Mouse (Mus musculus): ENCODE measurements around the gene Bsn.
A peak's percentile ranks its signal among the peaks of the same experiment; 100 is the strongest.
"Not testable (repeated sequence)": the region's sequence is repeated elsewhere in the genome, so short reads cannot be mapped to it uniquely, and the experiment has no call there.

Bsn gene

DNA sequence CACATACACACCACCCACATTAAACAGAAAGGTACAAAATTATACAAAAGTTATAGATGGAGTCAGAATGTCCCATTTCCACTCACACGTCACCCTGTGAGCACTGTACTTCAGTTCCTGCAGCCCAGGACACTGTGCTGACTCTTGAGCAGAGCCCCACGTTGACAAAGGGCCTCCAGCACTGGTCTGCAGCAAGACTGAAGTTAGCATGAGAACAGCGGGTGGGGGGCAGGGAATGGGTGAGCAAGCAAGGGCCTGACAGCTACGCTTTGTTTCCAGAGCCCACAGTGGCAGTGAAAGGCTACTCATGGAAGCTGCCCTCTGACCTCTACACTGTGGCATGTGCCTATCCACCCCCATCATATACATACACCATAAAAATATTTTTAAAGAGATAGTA lies 40.4 kb downstream of the Bsn start:
- DNase-seq (ENCODE audit: low spot score in 2 of 2) = no peak

DNA sequence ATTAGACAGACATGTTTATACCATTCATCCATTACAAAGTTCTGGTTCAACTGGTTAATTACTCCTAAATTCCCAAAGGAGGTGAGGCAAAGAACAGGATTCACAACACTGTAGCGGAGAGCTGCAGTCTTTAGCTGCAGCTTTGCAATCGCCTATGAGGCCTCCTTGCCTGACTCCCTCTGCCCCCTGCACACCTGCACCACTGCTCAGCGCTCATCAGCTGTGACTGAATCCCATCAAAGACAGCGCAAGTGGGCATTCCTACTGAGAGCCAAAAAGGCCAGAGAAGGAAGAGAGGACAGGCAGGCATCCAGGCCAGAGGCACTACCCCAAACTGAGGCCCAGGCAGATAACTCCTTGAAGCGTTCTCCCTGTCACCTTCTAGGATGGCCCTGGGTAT lies 42.6 kb downstream of the Bsn start:
- no peak for DNase-seq (ENCODE audit: low spot score in 2 of 2)

DNA sequence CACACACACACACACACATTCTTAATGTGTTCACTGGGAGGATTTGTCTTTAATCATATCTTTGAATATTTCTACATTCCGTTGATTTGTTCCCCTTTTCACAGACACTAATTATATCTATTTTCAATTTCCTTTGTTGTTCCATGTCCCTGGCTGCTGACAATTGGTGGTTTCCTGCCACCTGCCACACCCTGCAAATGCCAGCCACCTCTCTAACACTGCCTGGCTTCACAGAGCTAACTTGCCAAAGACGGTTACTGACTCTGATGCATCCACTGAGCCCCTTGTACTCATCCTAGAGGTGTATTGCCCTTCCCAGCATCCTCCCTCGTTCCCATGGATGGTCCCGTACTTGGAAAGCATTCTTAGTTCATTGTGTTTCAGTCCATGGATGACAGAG lies 43.7 kb downstream of the Bsn start:
- DNase-seq (ENCODE audit: low spot score in 2 of 2) = peak; percentile 64 to 67

DNA sequence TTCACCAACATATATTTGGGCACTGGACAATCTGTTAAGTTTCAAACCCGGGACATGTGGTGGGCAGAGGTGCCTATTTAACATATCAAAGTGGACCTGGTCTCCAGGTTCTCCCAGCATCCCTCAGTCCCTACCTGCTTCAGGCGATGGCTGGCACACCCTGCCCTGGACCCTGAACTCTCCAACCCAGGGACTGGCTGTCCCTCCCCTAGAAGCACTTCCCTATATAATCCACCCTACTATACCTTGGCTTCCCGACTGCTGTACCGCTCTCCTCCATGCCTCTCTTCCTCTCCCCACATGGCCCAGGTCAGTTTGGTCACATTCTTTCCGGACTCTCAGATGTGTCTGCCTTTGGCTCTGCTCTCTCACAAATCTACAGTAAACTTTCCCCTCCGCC lies 44.4 kb downstream of the Bsn start:
- DNase-seq (ENCODE audit: low spot score in 2 of 2) = no peak

DNA sequence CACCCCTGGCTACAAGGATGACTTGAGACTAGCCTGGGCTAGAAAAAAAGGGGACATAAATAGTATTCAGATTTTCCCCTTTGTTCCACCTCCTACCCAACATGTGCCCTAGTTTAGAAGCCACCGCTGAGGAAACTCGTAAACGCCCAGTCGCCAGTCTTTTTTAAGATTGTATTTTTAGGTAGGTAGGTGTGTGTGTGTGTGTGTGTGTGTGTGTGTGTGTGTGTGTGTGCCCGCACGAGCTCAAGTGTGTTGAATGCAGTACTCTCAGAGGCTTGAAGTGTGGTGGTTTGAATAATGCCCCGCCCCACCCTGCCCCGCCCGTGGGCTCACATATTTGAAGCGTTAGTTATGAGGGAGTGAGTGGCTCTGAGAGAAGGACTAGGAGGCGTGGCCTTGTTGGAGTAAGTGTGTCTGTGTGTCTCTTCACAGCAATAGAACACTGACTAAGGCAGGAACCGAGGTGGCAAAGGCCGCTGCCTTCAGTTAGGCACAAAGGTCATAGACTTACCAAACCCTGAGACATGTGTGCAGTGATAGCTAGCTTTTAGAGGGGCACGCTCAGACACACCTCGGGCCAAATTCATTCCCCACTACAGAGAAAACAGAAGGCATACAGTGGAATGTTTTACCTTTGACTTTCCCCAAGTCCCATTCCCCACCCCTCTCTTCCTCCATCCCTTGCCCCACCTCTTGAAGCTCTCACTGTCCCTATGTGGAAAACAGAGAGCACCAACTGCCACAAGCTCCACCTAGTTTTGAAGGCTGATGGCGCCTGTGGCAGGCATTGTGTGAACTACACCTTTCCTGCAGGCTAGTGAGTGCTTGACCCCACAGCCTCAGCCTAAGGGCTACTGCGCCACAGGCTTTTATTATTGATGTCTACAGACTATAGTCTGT lies 45.6 kb downstream of the Bsn start:
- DNase-seq (ENCODE audit: low spot score in 2 of 2) = peak; percentile 61 to 65

DNA sequence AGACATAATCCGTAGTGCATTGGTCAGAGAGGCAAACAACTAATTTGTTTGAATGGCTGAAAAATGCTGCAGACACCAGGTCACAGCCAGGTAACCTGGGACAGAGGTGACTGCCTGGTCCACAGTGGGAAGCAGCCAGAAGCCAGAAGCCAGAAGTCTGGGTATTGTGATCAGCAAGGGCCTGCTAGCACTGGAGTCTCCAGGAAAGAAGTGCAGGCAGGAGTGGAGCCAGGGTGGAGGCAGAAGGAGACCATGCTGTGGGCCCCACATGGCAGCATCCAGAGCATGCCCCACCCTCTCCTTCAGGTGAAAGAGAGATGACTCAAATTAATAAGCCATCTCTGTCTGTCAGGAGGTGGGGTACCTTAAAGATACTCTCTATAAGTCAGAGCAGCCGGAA lies 46.7 kb downstream of the Bsn start:
- DNase-seq (ENCODE audit: low spot score in 2 of 2) = no peak

DNA sequence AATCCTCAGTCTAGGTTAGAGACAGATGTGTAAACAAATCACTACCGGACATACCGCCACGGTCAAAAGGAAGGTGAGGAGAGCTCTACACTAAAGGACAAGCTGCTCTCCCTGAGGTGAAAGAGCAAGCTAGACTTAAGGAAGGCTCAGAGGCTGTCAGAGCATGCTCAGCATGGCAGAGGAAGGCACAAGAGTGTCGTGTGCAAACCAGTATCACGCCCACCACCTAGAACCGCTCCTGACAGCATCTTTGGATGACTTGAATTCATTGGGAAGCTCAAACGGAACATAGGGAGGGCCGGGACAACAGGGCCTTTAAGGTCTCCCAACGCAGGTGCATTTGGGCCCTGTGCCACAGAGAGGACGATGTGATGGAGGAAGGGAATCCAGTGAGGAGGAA lies 48.8 kb downstream of the Bsn start:
- DNase-seq (ENCODE audit: low spot score in 2 of 2) = no peak

DNA sequence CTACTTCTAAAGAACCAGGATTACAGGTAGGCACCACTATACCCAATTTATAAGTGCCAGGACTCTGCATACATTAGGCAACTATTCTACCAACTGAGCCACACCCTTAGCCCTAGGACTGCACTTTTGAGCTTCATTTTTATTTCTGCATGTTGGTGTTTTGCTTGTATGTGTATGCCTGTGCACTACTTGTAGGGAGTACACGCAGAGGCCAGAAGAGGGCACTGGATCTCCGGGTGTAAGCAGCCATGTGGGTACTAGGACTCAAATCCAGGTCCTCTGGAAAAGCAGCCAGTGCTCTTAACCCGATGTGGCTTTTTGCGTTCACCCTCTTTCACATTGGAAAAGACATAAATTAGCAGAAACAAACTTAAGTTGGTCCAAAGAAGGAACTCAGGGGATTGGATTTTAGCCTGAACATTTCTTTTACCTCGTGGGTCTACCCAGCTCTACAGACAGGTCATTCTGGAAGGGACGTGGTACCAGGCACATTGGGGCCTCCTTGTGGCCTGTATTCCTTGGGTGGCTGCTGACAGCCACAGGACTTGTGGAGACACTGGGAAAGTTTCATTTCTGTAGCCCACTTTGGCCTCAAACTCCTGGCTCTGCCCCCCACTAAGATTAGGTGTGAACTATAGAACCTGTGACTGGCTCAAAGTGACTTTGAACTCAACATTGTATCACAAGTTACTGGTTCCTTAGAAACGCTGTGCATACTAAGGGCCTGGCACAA lies 50.1 kb downstream of the Bsn start:
- no peak for DNase-seq (ENCODE audit: low spot score in 2 of 2)

DNA sequence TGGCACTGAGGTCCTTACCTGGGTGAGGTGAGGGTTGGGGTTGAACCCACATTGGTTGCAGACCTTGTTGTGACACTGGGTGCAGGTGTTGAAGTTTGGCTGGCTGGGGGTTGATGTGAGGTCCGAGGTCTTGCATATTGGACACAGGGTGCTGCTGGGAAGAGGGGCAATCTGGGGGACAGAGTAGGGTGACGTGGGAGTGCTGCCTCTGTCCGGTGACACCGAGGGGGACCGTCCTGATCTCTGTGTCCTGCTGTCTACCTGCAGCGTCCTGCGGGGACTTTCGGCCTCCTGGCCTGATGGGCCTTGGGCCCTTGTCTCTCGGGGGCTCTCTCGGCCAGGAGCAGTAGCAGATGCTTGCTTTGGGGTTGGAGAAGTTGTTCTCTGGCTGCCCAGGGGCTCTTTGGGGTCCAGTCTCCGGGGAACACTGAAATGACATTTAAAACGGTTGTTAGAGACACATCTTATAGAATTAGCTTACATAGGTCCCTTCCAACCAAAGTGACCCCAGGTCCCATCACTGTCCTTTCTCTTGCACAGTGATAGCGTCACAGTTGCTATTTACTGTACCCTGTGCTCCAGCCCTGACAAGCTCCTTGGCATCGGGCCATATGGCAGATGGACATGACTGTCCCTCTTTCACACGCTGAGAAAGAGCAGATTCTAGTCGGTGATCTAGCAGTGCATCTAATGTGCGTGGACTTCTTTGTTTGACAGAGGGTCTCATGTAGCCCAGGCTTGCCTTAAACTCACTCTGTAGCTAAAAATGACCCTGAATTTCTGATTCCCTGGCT lies 50.8 kb downstream of the Bsn start:
- DNase-seq (ENCODE audit: low spot score in 2 of 2) = no peak

DNA sequence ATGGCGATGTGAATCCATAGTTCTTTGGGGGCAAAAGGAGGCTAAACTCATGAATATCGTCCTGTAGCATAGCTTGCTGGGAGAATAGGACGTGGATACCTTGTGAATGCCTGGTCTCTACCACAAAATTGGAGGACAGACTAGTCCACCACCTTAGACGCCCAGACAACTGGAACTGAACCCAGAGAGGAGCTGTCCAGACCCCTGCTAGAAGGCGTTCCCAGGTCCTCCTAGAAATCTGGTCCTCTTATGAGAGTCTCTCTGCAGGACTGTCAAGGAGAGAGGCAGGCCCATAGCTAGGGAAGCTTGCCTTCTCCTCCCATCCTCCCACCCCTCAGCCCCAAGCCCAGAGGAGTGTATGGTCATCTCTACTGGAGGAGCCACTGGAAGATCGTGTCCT lies 52.1 kb downstream of the Bsn start:
- no peak for DNase-seq (ENCODE audit: low spot score in 2 of 2)

DNA sequence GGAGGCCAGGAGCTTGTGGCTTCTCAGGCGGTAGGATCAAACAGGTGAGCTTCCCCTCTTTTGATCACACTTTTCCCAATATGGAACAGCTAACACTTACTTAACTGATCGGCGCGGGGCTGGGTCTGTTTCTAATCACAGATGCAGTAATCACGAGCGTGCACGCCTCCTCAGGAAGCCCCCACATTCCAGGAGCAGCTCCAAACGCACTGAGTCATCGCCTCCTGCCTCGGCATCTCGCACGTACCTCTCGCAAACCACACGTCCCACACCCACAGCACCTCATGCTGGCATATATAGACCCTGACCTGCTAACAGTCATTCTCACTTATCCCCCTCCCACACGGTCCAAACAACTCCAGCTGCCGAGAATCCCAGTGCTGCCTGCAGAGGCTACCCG lies 52.7 kb downstream of the Bsn start:
- DNase-seq (ENCODE audit: low spot score in 2 of 2) = no peak

DNA sequence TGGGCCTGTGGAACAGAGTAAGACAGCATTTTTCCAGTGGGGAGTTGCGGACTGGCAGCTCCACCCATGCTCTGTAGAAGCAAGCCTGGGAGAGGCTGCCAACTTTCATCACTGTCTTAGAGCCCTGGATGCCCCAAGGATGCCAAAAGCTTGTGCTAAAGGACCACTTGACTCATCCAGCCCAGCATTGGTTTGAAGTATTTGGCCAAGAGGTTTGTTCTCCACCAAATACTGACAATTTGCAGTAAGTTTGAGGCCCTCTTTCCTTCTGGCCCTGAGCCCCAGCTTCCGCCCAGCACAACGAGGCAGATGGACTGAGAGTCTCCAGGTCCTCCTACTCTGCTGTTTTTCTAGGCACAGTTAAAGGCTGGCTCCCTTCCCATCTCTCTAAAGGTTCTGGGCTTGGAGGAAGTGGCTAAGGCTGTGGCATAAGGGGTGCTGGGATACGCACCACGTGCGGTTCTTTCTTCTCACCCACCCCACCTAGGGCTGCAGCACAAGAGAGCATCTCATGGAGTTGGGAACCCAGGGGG lies 53.2 kb downstream of the Bsn start:
- DNase-seq (ENCODE audit: low spot score in 2 of 2) = no peak

DNA sequence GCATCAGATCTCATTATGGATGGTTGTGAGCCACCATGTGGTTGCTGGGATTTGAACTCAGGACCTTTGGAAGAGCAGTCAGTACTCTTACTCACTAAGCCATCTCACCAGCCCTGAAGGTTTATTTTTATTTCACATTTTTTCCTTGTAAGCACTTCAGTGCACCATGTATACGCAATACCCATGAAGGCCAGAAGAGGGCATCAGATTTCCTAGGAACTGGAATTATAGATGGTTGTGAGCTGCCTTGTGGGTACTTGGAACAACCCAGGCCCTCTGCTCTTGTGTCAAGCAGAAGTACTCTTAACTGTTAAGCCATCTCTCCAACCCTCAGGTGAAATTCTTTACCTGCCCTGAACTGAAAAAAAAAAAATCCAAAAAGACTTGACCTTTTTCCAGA lies 54.0 kb downstream of the Bsn start:
- DNase-seq (ENCODE audit: low spot score in 2 of 2) = peak; percentile 43 to 56

DNA sequence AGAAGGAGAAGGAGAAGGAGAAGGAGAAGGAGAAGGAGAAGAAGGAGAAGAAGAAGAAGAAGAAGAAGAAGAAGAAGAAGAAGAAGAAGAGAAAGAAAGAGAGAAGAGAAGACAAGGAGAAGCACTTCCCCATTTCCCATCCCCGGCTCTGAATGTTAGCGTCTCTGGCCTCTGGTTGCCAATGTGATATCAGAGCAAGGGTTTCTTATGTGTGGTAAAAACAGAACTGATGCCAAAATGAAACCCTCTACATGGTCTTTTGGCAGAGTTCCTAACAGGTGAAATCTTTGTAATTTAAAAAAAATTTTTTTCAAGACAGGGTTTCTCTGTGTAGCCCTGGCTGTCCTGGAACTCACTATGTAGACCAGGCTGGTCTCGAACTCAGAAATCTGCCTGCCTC lies 54.5 kb downstream of the Bsn start:
- not testable (repeated sequence) for DNase-seq (ENCODE audit: low spot score in 2 of 2)

DNA sequence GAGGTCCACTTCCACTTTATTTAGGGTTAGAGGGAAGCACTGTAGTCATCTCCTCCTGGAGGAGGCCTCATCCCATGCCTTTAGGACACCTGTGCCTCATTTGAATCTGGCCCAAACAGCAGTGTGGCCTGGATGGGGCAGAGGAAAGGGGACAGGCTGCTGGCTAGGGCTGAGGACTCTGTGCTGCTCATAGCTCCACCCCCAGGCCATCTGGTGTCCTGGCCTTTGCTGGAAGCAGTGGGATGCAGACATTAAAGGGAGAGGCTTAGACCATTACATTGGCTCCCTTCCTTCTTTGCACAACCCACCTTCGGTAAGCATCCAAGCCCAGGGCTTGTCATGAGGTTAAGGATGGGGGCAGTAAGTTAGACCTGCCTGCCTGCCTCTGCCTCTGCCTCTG lies 56.7 kb downstream of the Bsn start:
- no peak for DNase-seq (ENCODE audit: low spot score in 2 of 2)

DNA sequence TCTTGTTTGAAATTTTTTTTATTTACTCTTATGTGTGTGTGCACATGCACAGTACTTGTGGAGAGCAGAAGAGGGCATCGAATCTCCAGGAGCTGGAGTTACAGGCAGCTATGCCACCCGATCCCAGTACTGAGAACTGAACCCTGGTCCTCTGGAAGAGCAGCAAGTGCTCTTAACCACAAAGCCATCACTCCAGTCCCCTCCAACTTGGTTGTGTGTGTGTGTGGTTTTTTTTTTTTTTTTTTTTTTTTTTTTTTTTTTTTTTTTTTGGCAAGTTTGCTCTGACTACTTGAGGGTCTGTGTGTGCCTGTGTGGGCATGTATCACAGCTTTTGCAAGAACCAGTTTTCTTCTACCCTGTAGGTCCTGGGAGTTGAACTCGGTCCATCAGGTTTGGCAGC lies 57.8 kb downstream of the Bsn start:
- no peak for DNase-seq (ENCODE audit: low spot score in 2 of 2)

DNA sequence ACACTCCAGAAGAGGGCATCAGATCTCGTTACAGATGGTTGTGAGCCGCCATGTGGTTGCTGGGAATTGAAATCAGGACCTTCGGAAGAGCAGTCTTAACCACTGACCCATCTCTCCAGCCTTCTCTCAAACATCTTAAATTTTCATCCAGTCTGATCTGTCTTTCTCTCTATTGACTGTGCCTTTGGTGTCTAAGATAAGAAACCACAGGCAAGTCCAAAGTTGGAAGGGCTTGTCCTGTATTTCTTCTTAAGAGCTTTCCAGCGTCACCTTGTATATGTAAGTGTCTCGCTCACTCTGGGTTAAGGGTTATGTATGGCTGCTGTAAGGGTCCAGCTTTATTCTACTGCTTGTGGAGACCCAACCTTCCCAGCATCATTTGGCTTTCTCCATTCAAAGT lies 58.7 kb downstream of the Bsn start:
- no peak for DNase-seq (ENCODE audit: low spot score in 2 of 2)

DNA sequence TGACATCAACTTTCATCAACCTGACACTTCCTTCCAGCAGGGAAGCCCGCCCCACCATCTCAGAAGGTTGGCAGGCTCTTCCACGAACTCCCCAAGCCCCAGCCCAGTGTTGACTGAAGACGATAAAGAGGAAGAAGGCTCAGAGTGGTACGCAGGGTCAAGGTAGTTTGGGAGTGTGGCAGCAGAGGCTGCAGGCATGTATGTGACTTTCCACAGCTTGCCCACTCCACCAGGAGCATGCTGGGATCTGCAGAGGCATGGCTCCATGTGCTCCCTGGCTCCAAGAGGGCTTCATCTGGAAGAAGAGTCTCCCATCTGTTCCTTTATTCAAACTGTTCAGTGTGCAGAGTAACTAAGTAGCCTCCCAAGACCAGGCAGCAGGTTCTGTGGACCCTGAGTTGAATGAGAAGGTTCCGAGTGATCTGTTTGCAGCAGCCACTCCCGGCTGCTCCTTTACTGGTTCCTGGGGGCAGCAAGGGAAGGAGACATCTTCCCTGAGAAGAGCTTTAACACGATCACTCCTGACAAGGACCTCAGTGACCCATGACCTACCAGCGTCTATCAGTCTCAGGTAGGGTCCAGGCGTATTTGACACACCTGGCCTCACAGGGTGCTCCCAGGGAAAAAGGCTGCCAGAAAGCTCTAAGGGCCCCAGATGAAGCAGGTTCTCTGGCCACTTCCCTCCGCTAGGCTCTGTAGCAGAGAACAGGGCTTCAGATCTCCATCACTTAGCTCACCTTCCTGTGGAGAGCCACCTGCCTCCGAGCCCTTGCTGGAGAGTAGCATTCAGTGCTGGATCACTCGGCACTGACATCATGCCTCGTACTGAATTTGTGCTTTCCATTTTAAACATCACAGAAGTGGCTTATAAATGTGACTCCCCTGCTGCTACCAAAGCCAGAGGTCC lies 60.9 kb downstream of the Bsn start:
- no peak for DNase-seq (ENCODE audit: low spot score in 2 of 2)

DNA sequence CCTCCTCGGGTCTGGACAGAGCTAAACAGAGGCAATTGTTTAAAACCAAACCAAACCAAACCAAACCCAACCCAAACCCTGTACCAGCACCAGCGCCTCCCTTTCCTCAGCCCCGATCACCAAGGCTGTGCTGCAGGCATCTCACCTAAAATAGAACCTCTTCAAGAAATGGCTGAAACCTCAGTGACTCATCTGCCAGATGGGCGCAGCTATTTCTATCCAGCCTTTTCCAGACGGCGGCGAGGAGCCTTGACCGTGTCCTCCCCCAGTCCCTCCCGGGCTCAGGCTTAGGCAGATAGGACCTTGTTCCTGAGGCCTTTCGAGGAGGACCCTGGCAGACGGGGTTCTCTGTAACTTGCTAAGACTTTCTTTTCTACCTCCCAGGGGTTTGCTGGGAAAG lies 61.9 kb downstream of the Bsn start:
- DNase-seq (ENCODE audit: low spot score in 2 of 2) = no peak

DNA sequence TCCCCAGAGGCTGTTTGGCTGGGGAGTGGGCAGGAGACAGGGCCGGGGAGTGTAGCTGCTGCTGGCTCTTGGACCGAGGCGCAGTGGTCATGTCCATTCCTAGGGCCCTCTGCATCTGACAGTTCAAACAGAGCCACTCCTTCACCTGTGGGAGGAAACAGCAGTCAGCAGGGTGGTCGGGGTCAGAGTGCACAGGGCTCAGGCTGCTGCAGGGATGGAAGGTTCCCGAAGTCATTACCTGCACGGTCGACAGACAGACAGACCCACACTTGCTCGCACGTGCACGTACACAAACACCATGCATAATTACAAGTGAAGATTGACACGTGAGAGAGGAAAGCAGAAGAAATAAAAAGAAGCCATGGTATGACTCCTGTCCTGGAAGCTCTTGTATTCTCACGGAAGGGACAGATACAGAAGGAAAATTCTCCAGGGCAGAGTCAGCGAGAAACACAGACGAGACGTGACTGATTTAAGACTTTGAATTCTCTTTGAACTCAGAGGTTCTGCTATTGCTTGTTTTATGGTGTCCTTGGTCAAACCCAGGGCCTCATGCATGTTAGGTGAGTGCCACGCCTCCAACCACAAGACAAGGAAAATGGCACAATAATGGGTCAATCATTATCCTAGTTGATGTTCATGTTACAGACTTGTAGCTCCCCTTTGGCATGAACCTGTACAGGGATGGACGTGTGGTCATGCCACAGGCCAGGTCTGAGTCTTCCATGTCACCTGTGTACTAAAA lies 63.6 kb downstream of the Bsn start:
- no peak for DNase-seq (ENCODE audit: low spot score in 2 of 2)
